Mouse (Mus musculus): Measurements from ENCODE around the gene Pex11g. TPM values are rescaled to one million over a fixed set of nuclear protein-coding genes. Genes with fewer than 3 reads are reported as not detected.

The Pex11g gene
- total and polyA plus RNA-seq, 3 experiments = 10.4 to 16.9 (median 10.4) TPM

- DNase-seq = no peak
Observed at GRCm38 (mm10) chr8:3481605-3482004, 14.1 kb upstream of the Pex11g start.

- DNase-seq = no peak
Observed at GRCm38 (mm10) chr8:3480221-3480785, 12.8 kb upstream of the Pex11g start.

- DNase-seq = no peak
Observed at GRCm38 (mm10) chr8:3475715-3476429, 8.4 kb upstream of the Pex11g start.

- no peak for DNase-seq
Observed at GRCm38 (mm10) chr8:3470562-3470961, 3.1 kb upstream of the Pex11g start, which contains the start of gene Tex45. Gene Tex45, plus strand, starts transcription at chr8:3470862.

- DNase-seq = no peak
Observed at GRCm38 (mm10) chr8:3468838-3469237, 1.4 kb upstream of the Pex11g start.

GRCm38 (mm10) chr8:3467886-3468545 lies 536 bp upstream of the Pex11g start:
- no peak for DNase-seq

GRCm38 (mm10) chr8:3464309-3464708 lies 3.2 kb downstream of the Pex11g start:
- no peak for DNase-seq

GRCm38 (mm10) chr8:3463248-3463647 lies 4.2 kb downstream of the Pex11g start:
- no peak for DNase-seq

- no peak for DNase-seq
Observed at GRCm38 (mm10) chr8:3451992-3452391, 15.5 kb downstream of the Pex11g start.

GRCm38 (mm10) chr8:3450670-3451069 lies 16.8 kb downstream of the Pex11g start:
- peak; percentile 56 for DNase-seq

GRCm38 (mm10) chr8:3449226-3449625 lies 18.3 kb downstream of the Pex11g start:
- DNase-seq = no peak

GRCm38 (mm10) chr8:3439510-3439909 lies 28.0 kb downstream of the Pex11g start:
- no peak for DNase-seq

- no peak for DNase-seq
Observed at GRCm38 (mm10) chr8:3436492-3436891, 31.0 kb downstream of the Pex11g start.

GRCm38 (mm10) chr8:3431113-3431512 lies 36.4 kb downstream of the Pex11g start:
- DNase-seq = no peak

GRCm38 (mm10) chr8:3429966-3430365 lies 37.5 kb downstream of the Pex11g start:
- DNase-seq = peak; percentile 86

GRCm38 (mm10) chr8:3428426-3428825 lies 39.1 kb downstream of the Pex11g start:
- DNase-seq = no peak

- no peak for DNase-seq
Observed at GRCm38 (mm10) chr8:3426211-3426610, 41.3 kb downstream of the Pex11g start.

- no peak for DNase-seq
Observed at GRCm38 (mm10) chr8:3425217-3425616, 42.3 kb downstream of the Pex11g start.

- DNase-seq = no peak
Observed at GRCm38 (mm10) chr8:3421507-3421906, 46.0 kb downstream of the Pex11g start.

GRCm38 (mm10) chr8:3420105-3420706 lies 47.3 kb downstream of the Pex11g start:
- DNase-seq = no peak

- DNase-seq = peak; percentile 45
Observed at GRCm38 (mm10) chr8:3418101-3418500, 49.4 kb downstream of the Pex11g start.

GRCm38 (mm10) chr8:3417455-3417854 lies 50.0 kb downstream of the Pex11g start:
- peak; percentile 17 for DNase-seq

- no peak for DNase-seq
Observed at GRCm38 (mm10) chr8:3416846-3417245, 50.6 kb downstream of the Pex11g start.

Data from adrenal gland, adult 2 months (tissue).